Mouse (Mus musculus): ENCODE measurements at regions not wholly inside any gene's neighbourhood (a gene's known extent, or its start where the extent isn't known, plus 50 kb on each side); places are given as distances from the start of the nearest gene placed in this dataset.

DNA sequence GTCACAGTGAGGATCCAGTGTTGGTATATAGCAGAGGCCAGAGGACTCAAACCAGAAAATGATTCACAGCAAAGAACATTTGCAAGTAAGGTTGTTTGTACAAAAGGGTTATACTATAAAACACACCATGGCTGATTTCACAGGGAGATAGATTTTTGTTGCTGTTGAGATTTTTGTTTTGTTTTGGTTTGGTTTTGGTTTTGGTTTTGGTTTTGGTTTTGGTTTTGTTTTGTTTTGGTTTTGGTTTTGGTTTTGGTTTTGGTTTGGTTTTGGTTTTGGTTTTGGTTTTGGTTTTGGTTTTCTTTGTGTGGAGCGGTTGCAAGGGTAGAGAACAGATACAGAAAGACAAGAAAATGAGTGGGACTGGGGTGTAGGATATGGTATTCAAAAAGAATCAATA lies 301.1 kb upstream of the Rack1 start:
- no peaks in the 10 kb centered on the region for H3K79me3 ChIP-seq (ENCODE audit: low read depth)
- H3K27me3 ChIP-seq (ENCODE audit: control insufficient read depth, insufficient read depth, insufficient read length) = no peaks in the 10 kb centered on the region
- H3K79me2 ChIP-seq (ENCODE audit: control insufficient read depth, insufficient read depth) = no peaks in the 10 kb centered on the region
- TF ChIP-seq MAX (IDR thresholded peaks at IDR 0.05) (no peak), CTCF (IDR thresholded peaks at IDR 0.05; ENCODE audit: control insufficient read depth, insufficient read depth, insufficient read length) (no peak), USF1 (IDR thresholded peaks at IDR 0.05; ENCODE audit: low read depth) (no peak), FOSL1 (IDR thresholded peaks at IDR 0.05; ENCODE audit: insufficient read depth, low read length, poor library complexity, severe bottlenecking) (no peak)
- no peaks in the 10 kb centered on the region for H3K36me3 ChIP-seq (ENCODE audit: control insufficient read depth, insufficient read depth)
- no peak overlapping the region for H3K4me3 ChIP-seq (ENCODE audit: insufficient read depth, poor library complexity, severe bottlenecking)
- H3ac ChIP-seq (ENCODE audit: control insufficient read depth, insufficient read length, low read depth) = no peak overlapping the region

DNA sequence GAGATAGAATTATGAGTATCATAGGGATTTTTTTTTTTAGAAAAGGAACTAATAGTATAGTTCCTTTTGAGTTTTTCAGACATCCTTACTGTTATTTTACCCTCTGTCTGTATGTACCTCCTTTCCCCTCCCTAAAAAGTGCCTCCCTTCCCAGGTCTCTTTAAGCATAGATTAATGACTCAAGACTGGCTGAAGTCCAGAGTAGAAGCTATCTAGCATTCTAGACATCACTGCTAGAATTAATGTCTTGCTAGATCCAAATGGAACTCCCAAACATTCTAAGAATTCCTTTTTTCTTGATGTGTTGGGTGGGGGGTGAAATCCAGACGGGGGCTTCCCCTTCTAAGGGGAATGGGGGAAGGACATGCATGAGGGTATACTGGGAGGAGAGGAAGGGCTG lies 311.8 kb upstream of the Rack1 start:
- H3K4me3 ChIP-seq (ENCODE audit: insufficient read depth, poor library complexity, severe bottlenecking) = no peak overlapping the region
- no peak overlapping the region for H3ac ChIP-seq (ENCODE audit: control insufficient read depth, insufficient read length, low read depth)
- TF ChIP-seq MAX (IDR thresholded peaks at IDR 0.05) (no peak), MYOG (IDR thresholded peaks at IDR 0.05; ENCODE audit: control insufficient read depth, extremely low read depth, insufficient read length) (no peak), MYOD1 (IDR thresholded peaks at IDR 0.05; ENCODE audit: control insufficient read depth, insufficient read length, low read depth) (no peak), FOSL1 (IDR thresholded peaks at IDR 0.05; ENCODE audit: insufficient read depth, low read length, poor library complexity, severe bottlenecking) (no peak), CEBPB (IDR thresholded peaks at IDR 0.05; ENCODE audit: low read depth) (no peak), USF1 (IDR thresholded peaks at IDR 0.05; ENCODE audit: low read depth) (no peak), CTCF (IDR thresholded peaks at IDR 0.05; ENCODE audit: control insufficient read depth, insufficient read depth, insufficient read length) (no peak)
- no peaks in the 10 kb centered on the region for H3K79me2 ChIP-seq (ENCODE audit: control insufficient read depth, insufficient read depth)
- H3K36me3 ChIP-seq (ENCODE audit: control insufficient read depth, insufficient read depth) = no peaks in the 10 kb centered on the region
- no peaks in the 10 kb centered on the region for H3K27me3 ChIP-seq (ENCODE audit: control insufficient read depth, insufficient read depth, insufficient read length)
- H3K79me3 ChIP-seq (ENCODE audit: low read depth) = no peaks in the 10 kb centered on the region

DNA sequence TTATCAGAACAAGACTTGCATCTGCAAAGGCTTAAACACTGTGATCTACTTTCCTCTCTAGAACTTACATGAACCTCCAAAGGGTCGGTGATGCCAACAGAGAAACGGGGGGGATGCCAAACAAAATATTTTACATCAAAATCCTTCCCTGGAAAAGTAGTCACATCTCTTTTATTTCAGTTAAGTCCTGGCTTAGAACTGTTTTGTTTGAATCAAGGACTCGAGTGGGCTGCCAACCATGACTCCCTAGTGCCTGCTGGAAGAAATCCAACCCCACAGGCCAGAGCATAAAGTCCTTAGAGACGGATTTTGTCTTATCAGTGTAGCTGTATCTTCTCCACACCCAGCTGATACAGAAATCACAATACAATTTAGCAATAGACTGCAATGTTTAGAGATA lies 336.1 kb upstream of the Rack1 start:
- H3K27me3 ChIP-seq (ENCODE audit: control insufficient read depth, insufficient read depth, insufficient read length) = no peaks in the 10 kb centered on the region
- no peak overlapping the region for H3ac ChIP-seq (ENCODE audit: control insufficient read depth, insufficient read length, low read depth)
- no peaks in the 10 kb centered on the region for H3K79me3 ChIP-seq (ENCODE audit: low read depth)
- no peak for TF ChIP-seq MAX (IDR thresholded peaks at IDR 0.05)
- no peak for TF ChIP-seq MYOG (IDR thresholded peaks at IDR 0.05; ENCODE audit: control insufficient read depth, extremely low read depth, insufficient read length)
- no peak for TF ChIP-seq USF1 (IDR thresholded peaks at IDR 0.05; ENCODE audit: low read depth)
- no peak for TF ChIP-seq MYOD1 (IDR thresholded peaks at IDR 0.05; ENCODE audit: control insufficient read depth, insufficient read length, low read depth)
- no peak for TF ChIP-seq CEBPB (IDR thresholded peaks at IDR 0.05; ENCODE audit: low read depth)
- TF ChIP-seq FOSL1 (IDR thresholded peaks at IDR 0.05; ENCODE audit: insufficient read depth, low read length, poor library complexity, severe bottlenecking) = no peak
- no peak for TF ChIP-seq CTCF (IDR thresholded peaks at IDR 0.05; ENCODE audit: control insufficient read depth, insufficient read depth, insufficient read length)
- no peak overlapping the region for H3K4me3 ChIP-seq (ENCODE audit: insufficient read depth, poor library complexity, severe bottlenecking)
- no peaks in the 10 kb centered on the region for H3K79me2 ChIP-seq (ENCODE audit: control insufficient read depth, insufficient read depth)
- no peaks in the 10 kb centered on the region for H3K36me3 ChIP-seq (ENCODE audit: control insufficient read depth, insufficient read depth)

DNA sequence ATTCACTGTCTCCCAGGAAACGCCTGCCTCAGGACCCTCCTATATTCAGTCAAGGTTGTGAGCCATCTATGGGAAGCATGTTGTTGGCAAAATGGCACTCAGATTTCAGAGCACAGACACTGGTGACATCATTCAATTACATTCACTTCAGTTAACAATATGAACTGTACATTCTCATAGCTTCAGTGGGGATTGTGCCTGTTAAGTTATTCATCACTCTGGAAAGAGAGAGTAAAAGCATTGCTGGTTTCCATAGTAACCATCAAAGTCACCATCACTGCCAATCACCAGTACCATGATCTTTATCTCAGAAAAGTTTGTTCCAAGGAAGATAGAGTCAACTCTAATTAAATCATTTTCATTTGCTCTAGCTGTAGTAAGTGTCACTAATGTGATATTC lies 350.2 kb upstream of the Rack1 start:
- Histone ChIP-seq H3K79me3 (ENCODE audit: low read depth) (no peaks in the 10 kb centered on the region), H3K4me3 (ENCODE audit: insufficient read depth, poor library complexity, severe bottlenecking) (no peak overlapping the region), H3K36me3 (ENCODE audit: control insufficient read depth, insufficient read depth) (no peaks in the 10 kb centered on the region), H3K79me2 (ENCODE audit: control insufficient read depth, insufficient read depth) (no peaks in the 10 kb centered on the region), H3K27me3 (ENCODE audit: control insufficient read depth, insufficient read depth, insufficient read length) (no peaks in the 10 kb centered on the region), H3ac (ENCODE audit: control insufficient read depth, insufficient read length, low read depth) (no peak overlapping the region)
- TF ChIP-seq CEBPB (IDR thresholded peaks at IDR 0.05; ENCODE audit: low read depth) (no peak), MYOG (IDR thresholded peaks at IDR 0.05; ENCODE audit: control insufficient read depth, extremely low read depth, insufficient read length) (no peak), CTCF (IDR thresholded peaks at IDR 0.05; ENCODE audit: control insufficient read depth, insufficient read depth, insufficient read length) (no peak), MYOD1 (IDR thresholded peaks at IDR 0.05; ENCODE audit: control insufficient read depth, insufficient read length, low read depth) (no peak)

DNA sequence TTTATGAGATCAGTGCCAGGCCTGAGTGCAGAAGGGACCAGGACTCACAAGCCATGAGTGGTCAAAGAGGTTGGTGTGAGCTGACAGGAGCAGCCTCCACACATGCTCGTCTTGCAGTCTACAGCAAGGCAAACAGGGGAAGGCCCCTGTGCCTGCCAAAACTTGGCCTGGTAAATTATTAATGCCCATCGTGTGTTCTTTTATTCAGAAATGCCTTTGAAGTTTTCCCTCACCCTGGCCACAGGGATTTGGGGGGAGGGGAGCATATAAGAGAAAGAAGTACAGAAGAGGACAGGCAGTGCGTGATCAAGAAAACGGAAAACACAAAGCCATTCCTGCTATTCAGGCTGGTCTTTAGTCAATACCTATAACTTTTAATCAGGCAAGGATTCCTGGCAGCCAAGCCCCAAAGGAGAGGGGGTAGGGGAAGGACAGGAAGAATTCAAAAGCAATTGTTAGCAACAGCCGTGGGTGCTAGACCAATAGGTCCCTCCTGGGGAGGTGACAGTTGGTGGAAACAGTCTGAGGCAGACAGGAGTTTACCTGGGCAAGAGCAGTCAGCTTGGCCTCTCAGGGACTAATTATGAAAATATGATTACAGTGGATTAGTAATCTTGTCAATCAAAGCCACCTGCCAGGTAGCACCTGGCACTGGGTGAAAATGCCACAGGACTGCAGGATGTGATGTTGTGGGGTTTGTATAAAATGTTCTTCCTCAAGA lies 357.4 kb upstream of the Rack1 start:
- no peaks in the 10 kb centered on the region for H3K79me2 ChIP-seq (ENCODE audit: control insufficient read depth, insufficient read depth)
- H3ac ChIP-seq (ENCODE audit: control insufficient read depth, insufficient read length, low read depth) = no peak overlapping the region
- no peaks in the 10 kb centered on the region for H3K36me3 ChIP-seq (ENCODE audit: control insufficient read depth, insufficient read depth)
- H3K4me3 ChIP-seq (ENCODE audit: insufficient read depth, poor library complexity, severe bottlenecking) = no peak overlapping the region
- no peaks in the 10 kb centered on the region for H3K27me3 ChIP-seq (ENCODE audit: control insufficient read depth, insufficient read depth, insufficient read length)
- H3K79me3 ChIP-seq (ENCODE audit: low read depth) = no peaks in the 10 kb centered on the region
- TF ChIP-seq USF1 (IDR thresholded peaks at IDR 0.05; ENCODE audit: low read depth) = no peak
- TF ChIP-seq MAX (IDR thresholded peaks at IDR 0.05) = no peak
- TF ChIP-seq MYOG (IDR thresholded peaks at IDR 0.05; ENCODE audit: control insufficient read depth, extremely low read depth, insufficient read length) = no peak
- TF ChIP-seq CEBPB (IDR thresholded peaks at IDR 0.05; ENCODE audit: low read depth) = no peak
- TF ChIP-seq MYOD1 (IDR thresholded peaks at IDR 0.05; ENCODE audit: control insufficient read depth, insufficient read length, low read depth) = no peak
- TF ChIP-seq FOSL1 (IDR thresholded peaks at IDR 0.05; ENCODE audit: insufficient read depth, low read length, poor library complexity, severe bottlenecking) = no peak

DNA sequence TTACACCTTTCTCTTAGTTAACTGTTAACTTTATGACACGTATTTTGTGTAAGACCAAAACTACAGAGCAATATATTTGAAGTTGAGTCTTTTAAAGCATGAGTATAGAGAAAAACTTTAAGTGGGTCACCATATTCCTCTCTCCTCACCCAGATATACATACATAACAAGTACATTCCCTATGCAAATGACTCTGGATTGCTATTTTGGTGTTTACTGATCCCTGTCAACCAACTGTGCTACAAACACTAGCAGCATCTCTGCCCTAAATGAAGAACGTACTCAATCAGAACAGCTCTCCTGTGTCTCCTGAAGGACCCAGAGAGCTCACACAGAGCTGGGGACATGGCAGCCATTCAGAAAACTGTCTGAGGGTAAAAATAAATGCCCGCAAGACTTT lies 363.4 kb upstream of the Rack1 start:
- H3K27me3 ChIP-seq (ENCODE audit: control insufficient read depth, insufficient read depth, insufficient read length) = no peaks in the 10 kb centered on the region
- no peak for TF ChIP-seq CTCF (IDR thresholded peaks at IDR 0.05; ENCODE audit: control insufficient read depth, insufficient read depth, insufficient read length)
- TF ChIP-seq CEBPB (IDR thresholded peaks at IDR 0.05; ENCODE audit: low read depth) = no peak
- TF ChIP-seq MAX (IDR thresholded peaks at IDR 0.05) = no peak
- TF ChIP-seq MYOG (IDR thresholded peaks at IDR 0.05; ENCODE audit: control insufficient read depth, extremely low read depth, insufficient read length) = no peak
- no peak for TF ChIP-seq USF1 (IDR thresholded peaks at IDR 0.05; ENCODE audit: low read depth)
- TF ChIP-seq MYOD1 (IDR thresholded peaks at IDR 0.05; ENCODE audit: control insufficient read depth, insufficient read length, low read depth) = no peak
- no peak for TF ChIP-seq FOSL1 (IDR thresholded peaks at IDR 0.05; ENCODE audit: insufficient read depth, low read length, poor library complexity, severe bottlenecking)
- H3ac ChIP-seq (ENCODE audit: control insufficient read depth, insufficient read length, low read depth) = no peak overlapping the region
- no peaks in the 10 kb centered on the region for H3K79me3 ChIP-seq (ENCODE audit: low read depth)
- no peaks in the 10 kb centered on the region for H3K79me2 ChIP-seq (ENCODE audit: control insufficient read depth, insufficient read depth)
- H3K36me3 ChIP-seq (ENCODE audit: control insufficient read depth, insufficient read depth) = no peaks in the 10 kb centered on the region
- no peak overlapping the region for H3K4me3 ChIP-seq (ENCODE audit: insufficient read depth, poor library complexity, severe bottlenecking)
